Mouse (Mus musculus): ENCODE results near the gene Ifitm6.
"Not testable (repeated sequence)": the region's sequence is repeated elsewhere in the genome, so short reads cannot be mapped to it uniquely, and the experiment has no call there.

The Ifitm6 gene

GRCm38 (mm10) chr7:141017824-141018223 is at the start of gene Ifitm6:
Ifitm6 (minus strand) TSS chr7:141017924.
- not testable (repeated sequence) for DNase-seq (ENCODE audit: low read depth, low spot score)

- DNase-seq (ENCODE audit: low read depth, low spot score), result no peak
Observed at GRCm38 (mm10) chr7:141064576-141064975, 46.9 kb upstream of the Ifitm6 start.

- DNase-seq (ENCODE audit: low read depth, low spot score), result no peak
Observed at GRCm38 (mm10) chr7:141064175-141064574, 46.5 kb upstream of the Ifitm6 start.

DNA sequence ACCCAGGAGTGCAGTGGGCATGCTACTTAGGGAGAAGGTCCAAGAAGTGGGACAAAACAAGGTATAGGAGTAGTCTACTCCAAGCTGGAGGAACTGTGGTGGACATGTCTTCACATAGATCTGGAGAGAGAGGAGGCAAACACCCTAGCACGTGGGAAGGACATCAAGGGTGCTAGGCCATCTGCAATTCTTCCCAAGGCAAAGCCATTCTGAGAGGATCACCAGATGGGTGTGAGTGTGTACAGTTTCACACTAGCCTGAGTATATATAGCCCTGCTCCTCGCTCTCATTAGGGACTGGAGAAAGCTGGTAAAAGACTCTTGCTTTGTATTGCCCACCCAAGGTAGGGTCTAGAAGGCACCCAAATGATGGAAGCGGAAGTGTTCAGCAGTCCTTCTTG is 45.6 kb upstream of the Ifitm6 start:
- DNase-seq (ENCODE audit: low read depth, low spot score), result no peak

DNA sequence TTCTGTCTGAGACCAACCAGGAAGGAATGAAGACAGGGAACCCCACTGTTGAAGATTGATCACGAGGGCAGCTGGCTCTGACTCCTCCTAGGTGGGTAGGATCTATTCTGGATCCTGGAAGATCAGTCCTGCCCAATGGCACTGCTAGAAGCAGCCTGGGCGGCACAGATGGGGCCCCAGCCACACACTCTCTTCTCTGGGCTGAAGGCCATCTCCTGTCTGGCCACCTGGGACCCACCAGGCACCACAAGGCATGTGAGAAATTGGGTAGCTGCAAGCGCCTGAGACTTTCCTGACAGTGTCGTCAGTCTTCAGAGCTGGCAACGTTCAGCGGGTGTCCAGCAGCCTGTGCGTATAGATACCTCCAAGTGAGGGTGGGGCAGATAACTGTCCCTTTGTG is 44.8 kb upstream of the Ifitm6 start:
- no peak for DNase-seq (ENCODE audit: low read depth, low spot score)

DNA sequence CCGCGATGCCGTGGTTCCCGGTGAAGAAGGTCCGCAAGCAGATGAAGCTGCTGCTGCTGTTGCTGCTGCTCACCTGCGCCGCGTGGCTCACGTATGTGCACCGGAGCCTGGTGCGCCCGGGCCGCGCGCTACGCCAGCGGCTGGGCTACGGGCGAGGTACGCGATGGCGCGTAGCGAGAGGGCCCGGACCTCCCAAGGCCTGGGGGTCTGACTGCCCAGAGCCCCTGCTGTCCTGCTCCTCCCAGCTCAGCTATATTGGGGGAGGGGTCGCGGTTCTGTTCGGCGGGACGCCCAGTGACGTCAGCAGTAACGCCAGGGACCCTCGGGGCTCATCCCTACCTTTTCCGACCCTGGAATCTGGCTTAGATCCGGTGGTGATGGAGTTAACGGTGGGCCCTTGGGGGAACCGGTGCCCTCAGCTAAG is 43.6 kb upstream of the Ifitm6 start:
- DNase-seq (ENCODE audit: low read depth, low spot score), result no peak

DNA sequence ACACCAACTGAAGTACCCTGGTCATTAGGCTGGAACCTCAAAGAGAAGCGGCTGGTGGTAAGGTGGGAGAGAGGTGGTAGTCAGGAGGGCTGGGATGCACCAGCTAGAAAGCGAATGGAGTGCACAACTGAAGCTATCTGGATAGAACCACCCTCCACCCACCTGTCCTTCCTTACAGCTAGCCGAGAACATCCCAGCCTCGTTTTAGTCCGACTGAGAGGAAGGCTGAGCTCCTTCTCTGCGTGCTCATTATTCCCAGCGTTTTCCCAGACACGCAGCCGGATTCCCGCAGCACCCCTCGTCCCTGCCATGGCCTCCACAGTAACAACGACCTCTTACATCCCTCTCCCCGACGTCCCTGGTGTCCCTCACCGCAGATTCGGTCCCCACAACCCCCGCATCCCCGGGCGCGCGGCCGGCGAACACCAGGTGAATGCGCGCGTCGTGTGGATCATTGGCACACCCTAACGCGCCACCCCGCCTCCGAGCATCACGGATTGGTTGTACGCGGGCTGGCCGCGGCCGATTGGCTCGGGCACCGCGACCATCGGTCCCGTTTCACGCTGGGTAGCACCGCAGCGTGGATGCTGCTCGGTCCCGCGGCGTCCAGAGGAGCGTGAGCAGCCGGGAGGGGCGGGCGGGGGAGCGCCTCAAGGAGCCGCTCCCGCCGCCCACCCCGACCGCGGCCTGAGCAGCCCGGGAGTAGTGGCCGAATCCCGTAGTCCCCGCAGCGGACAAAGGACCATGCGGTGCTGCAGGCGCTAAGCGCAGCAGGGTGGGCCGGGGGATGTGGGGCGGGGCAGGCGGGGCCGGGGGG is 42.9 kb upstream of the Ifitm6 start, which contains the start of gene B4galnt4:
B4galnt4 (plus strand) TSS at position 679 of the 817 bp plus-strand sequence.
- DNase-seq (ENCODE audit: low read depth, low spot score), result peak; percentile 77

DNA sequence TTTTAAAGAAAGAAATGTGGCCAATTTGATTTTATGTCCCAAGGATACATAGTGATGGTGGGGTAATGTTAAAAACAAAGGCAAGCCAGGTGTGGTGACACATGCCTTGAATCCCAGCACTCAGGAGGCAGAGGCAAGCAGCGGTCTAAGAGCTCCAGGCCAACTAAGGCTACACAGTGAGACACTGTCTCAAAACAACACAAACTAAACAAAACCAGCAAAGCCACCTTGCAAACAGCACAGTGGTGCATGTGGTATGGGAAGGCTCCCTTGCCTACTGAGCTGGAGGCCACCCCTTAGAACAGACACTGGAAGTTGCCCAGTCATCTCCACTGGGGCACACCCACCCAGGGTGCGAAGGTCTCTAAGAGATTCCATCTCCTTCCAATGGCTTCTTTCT is 42.2 kb upstream of the Ifitm6 start:
- no peak for DNase-seq (ENCODE audit: low read depth, low spot score)

DNA sequence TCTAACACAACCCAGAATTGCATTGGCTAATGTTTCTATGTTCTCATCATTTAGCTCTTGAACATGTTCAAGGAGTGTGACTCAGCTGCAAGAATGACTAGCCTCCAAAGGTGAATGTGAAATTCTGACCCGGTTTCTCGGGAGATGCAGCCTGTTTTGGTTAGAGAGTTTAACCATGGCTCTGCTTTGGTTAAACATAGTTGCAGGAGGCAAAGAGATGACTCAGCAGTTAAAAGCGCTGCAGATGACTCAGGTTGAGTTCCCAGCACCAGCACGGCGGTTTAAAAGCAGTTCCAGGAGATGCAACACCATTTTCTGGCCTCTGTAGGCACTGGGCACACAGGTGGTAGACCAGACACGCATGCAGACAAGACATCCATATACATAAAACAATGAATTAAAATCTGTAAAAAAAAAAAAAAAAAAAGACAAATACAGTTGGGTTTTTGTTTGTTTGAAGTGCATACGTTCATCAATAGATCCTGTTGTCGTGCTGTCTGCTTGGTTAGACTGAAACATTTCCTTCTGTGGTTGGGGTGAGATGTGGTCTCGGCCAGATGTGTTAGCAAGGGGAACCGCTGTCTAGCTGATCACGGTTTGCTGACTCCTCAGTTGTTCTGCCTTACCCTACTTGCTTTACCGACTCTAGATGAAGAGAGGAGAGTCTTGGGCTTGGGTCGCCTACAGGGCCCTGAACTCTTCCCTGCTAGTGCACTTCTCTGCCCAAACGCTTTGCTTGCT is 41.0 kb upstream of the Ifitm6 start:
- DNase-seq (ENCODE audit: low read depth, low spot score), result no peak

DNA sequence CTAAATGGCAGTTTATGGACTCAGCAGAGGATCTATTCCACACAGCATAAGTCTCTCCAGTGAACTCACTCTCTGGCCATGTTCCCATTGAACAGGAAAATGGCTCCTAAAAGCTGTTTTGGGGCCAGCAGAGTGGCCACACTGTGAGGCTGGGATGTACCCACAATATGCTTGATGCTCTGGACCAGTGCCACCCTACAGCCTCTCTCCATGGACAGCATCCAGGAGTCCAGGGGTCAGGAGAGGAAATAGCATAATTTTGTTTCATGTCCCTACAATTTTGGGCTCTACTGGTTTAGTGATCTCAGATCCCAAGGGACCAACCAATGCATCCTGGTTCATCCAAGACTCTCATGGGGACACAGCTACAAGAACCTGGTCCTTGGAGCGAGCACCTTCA is 39.8 kb upstream of the Ifitm6 start:
- no peak for DNase-seq (ENCODE audit: low read depth, low spot score)

- no peak for DNase-seq (ENCODE audit: low read depth, low spot score)
Observed at GRCm38 (mm10) chr7:141056976-141057375, 39.3 kb upstream of the Ifitm6 start.

DNA sequence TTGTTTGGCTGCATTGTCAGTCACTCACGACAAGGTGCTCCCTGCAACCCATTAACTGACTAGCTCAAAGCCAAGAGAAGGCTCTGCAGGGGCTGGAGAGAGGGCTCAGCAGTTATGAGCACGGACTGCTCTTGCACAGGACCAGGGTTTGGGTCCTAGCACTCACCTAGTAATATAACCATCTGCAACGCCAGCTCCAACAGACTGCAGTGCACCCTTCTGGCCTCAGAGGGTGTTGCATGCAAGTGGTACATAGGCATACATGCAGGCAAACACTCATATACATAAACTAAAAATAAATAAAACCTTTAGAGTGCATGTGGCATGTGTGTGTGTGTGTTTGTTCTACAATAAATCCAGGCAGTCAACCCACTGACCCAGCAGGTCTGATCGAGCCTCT is 38.1 kb upstream of the Ifitm6 start:
- no peak for DNase-seq (ENCODE audit: low read depth, low spot score)

GRCm38 (mm10) chr7:141052421-141052820 is 34.7 kb upstream of the Ifitm6 start:
- DNase-seq (ENCODE audit: low read depth, low spot score), result no peak

DNA sequence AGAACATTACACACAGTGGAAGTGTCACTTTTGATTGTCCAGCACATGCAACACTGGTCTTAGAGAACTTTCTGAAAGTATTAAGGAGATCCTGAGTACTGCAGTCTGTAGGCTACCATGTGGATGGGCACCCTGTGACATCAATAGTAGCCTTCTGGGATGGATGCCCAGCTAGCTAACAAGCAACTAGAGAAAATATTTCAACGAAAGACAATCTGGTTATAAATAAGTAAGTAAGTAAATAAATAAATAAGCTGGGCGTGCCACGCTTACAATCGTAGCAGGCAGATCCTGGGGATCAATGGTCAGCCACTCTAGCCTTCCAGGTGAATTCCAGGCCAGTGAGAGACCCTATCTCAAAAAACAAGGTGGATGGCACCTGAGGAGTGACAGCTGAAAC is 34.3 kb upstream of the Ifitm6 start:
- DNase-seq (ENCODE audit: low read depth, low spot score), result no peak

- no peak for DNase-seq (ENCODE audit: low read depth, low spot score)
Observed at GRCm38 (mm10) chr7:141051060-141051685, 33.4 kb upstream of the Ifitm6 start.

GRCm38 (mm10) chr7:141049326-141049725 is 31.6 kb upstream of the Ifitm6 start:
- DNase-seq (ENCODE audit: low read depth, low spot score), result no peak

- peak; percentile 92 for DNase-seq (ENCODE audit: low read depth, low spot score)
Observed at GRCm38 (mm10) chr7:141048226-141049218, 30.8 kb upstream of the Ifitm6 start.

DNA sequence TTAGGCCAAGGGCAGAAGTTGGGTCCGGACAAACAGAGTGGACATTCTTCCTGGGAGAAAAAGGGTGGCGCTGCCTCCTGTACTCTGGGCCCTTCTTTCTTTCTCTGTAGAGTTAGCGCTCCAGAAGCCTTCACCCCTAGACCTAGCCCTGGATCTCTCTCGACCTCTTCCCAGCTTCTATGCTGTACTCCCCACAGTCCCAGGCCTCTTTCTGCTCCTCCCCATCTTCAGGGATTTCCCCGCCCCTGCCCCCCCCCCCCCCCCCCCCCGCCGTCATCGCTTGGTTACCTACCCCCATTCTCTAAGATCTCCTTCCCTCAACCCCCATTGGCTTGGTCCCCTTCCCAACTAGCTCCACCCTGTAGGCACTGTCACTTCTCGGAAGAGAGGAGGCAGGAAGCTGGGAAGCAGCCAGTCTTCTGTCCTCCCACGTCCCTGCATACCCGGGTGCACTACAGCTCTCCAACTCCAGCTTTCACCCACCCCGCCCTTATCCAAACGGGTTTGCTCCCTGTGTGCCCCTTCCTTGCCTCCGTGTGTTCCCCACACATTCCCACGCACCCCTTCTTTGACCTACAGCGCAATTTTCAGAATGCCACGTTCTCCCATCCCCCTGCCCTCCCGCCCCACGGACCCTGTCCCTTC is 30.0 kb upstream of the Ifitm6 start:
- no peak for DNase-seq (ENCODE audit: low read depth, low spot score)

DNA sequence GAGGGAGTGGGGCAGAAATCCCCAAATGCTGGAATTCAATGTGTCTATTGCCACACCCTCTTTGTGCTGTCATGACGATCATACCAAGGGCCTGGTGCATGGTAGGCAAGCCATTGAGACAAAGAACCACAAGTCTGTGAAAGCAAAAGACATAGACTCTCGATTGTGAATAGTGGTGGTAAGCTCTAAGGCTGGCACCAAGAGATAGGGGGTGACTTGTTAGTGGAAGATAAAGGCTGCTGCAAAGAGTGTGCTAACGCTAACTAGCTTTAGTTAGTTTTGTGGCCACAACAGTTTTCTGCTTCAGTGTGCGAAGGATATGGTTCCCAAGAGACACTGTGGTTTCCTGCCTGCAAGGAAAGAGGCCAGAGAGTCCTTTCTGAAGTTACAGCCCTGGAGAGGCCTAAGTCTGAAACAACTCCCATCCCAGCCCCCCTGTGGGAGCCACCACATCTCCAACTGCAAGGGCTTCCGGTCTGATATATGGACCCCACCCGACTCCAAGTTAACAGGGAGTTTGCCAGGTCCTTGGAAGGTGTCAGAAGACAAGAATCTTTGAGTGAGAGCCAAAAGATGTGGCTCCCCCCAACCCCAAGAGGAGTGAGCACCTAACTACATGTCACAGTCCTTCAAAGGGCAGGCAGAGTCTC is 29.3 kb upstream of the Ifitm6 start:
- DNase-seq (ENCODE audit: low read depth, low spot score), result no peak

DNA sequence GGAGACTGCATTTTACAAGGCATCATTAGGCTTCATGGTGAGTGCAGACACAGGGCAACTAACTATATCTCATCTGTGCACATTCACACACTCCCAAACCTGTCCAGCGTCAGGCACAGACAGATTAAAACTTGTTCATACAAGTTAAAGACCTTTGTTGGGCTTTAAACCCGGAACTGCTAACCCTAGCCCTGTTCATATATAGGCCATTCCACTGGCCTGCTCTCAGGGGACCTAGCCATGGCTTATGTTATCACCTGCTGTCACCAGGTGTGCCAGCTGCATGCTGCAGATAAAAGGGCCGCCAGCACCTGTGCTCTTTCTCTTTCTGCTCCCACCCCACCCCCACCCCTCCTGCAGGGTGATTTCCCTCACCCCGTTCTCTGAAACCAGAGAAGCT is 24.8 kb upstream of the Ifitm6 start:
- DNase-seq (ENCODE audit: low read depth, low spot score), result no peak

Data from embryo, embryonic 11.5 days (tissue).